Mouse (Mus musculus): ENCODE data around the gene Gzmm. TPM values are rescaled to one million over a fixed set of nuclear protein-coding genes. Genes with fewer than 3 reads are reported as not detected.

The Gzmm gene
- total RNA-seq, 1 experiment: 2.5 TPM

DNA sequence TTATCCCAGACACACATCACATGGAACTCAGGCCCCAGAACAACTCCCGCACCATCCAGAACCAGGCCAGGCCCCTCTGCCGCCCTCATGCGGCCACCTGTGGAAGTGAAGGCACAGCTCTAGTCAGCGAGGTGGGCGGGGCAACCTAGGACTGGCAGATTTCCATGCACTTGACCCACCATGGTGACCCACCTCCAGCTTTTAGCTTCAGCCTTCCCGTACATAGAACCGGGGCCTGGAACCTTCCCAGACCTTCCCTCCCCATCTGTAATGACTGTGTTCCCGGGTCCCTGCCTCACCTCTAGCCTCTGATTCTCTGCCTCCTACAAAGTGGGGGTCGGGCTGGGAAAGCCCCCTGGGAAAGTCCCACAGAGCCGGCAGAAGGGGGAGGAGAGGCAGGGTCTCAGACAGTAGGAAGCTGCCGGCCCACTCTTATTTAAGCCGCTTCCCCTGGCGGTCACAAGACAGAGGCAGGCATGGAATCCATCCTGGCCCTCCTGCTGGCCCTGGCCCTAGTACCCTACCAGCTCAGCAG lies 24.6 kb upstream of the Gzmm start, which contains the start of gene Madcam1:
TSS of gene Madcam1 (plus strand) at position 429 of the 535 bp plus-strand sequence.
- Histone ChIP-seq H3K9ac (ENCODE audit: insufficient read depth, low read depth, low read length, poor library complexity, severe bottlenecking) (peak within 1 kb of the TSS; percentile 13; the same call in 1 of the 2 replicates), H3K36me3 (ENCODE audit: control insufficient read depth, insufficient read depth, low read length, poor library complexity, severe bottlenecking) (no peaks in the 10 kb centered on the region), H3K4me1 (ENCODE audit: control insufficient read depth in 2 of 2, insufficient read depth in 2 of 2, low read length in 2 of 2, poor library complexity in 1 of 2) (peaks cover 4 to 25% of the 10 kb centered on the region in 2 experiments; a peak in 3 of 4 replicates), H3K4me3 (ENCODE audit: insufficient read depth in 1 of 2, low read depth in 1 of 2, low read length in 2 of 2, poor library complexity in 1 of 2, severe bottlenecking in 1 of 2) (peak within 1 kb of the TSS; percentile 43 to 54), H3K9me3 (ENCODE audit: control insufficient read depth, insufficient read depth, low read depth, low read length) (no peaks in the 10 kb centered on the region), H3K27ac (ENCODE audit: insufficient read depth, low read depth, low read length, poor library complexity, severe bottlenecking) (peak within 1 kb of the TSS; percentile 10; the same call in 1 of the 2 replicates)
- in situ Hi-C loops (cut with MboI; ENCODE audit: low sequenced_read_pairs in 2 of 2, unreplicated experiment in 2 of 2): no loop called here
- TF ChIP-seq MAFK (IDR thresholded peaks at IDR 0.05; ENCODE audit: insufficient read depth, low read depth, low read length): no peak
- peak; percentile 33; the same call in 1 of the 2 replicates for TF ChIP-seq HCFC1 (IDR thresholded peaks at IDR 0.05; ENCODE audit: borderline replicate concordance, insufficient read depth, low read length)
- TF ChIP-seq ZC3H11A (IDR thresholded peaks at IDR 0.05; ENCODE audit: borderline replicate concordance, low read depth, low read length): 0 out of 2 replicates have a peak, but pooled peaks have one; percentile 29
- TF ChIP-seq ZNF384 (IDR thresholded peaks at IDR 0.05; ENCODE audit: low read depth, low read length): no peak
- no peak for TF ChIP-seq CHD2 (IDR thresholded peaks at IDR 0.05; ENCODE audit: low read depth, low read length)
- DNase-seq (ENCODE audit: low read depth, low spot score): peak; percentile 87

DNA sequence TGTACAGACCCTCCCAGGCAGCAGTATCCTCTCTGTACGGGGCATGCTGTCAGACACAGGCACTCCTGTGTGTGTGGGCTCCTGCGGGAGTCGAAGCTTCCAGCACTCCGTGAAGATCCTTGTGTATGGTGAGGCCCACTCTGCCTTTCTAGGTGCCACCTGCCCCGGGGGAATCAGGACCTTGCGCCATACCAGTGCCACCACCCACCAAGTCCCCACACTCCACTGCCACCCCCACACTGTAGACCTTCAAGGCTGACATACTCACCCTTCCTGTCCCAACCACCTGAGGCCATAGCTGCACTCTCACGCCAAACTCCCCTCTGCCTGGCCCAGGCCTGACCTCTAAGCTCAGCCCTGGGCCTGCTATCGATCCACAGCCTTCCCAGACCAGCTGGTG lies 23.8 kb upstream of the Gzmm start:
- H3K9me3 ChIP-seq (ENCODE audit: control insufficient read depth, insufficient read depth, low read depth, low read length): no peaks in the 10 kb centered on the region
- DNase-seq (ENCODE audit: low read depth, low spot score): no peak
- H3K4me1 ChIP-seq (ENCODE audit: control insufficient read depth in 2 of 2, insufficient read depth in 2 of 2, low read length in 2 of 2, poor library complexity in 1 of 2): peaks cover 4 to 25% of the 10 kb centered on the region in 2 experiments; a peak in 3 of 4 replicates
- H3K4me3 ChIP-seq (ENCODE audit: insufficient read depth in 1 of 2, low read depth in 1 of 2, low read length in 2 of 2, poor library complexity in 1 of 2, severe bottlenecking in 1 of 2): peak overlapping the region in 1 of 2 experiments; percentile 43; a peak in 1 of 4 replicates
- TF ChIP-seq MAFK (IDR thresholded peaks at IDR 0.05; ENCODE audit: insufficient read depth, low read depth, low read length) (no peak), ZC3H11A (IDR thresholded peaks at IDR 0.05; ENCODE audit: borderline replicate concordance, low read depth, low read length) (no peak), HCFC1 (IDR thresholded peaks at IDR 0.05; ENCODE audit: borderline replicate concordance, insufficient read depth, low read length) (no peak), CHD2 (IDR thresholded peaks at IDR 0.05; ENCODE audit: low read depth, low read length) (no peak), ZNF384 (IDR thresholded peaks at IDR 0.05; ENCODE audit: low read depth, low read length) (no peak)
- no peak overlapping the region for H3K27ac ChIP-seq (ENCODE audit: insufficient read depth, low read depth, low read length, poor library complexity, severe bottlenecking)
- in situ Hi-C loops (cut with MboI; ENCODE audit: low sequenced_read_pairs in 2 of 2, unreplicated experiment in 2 of 2): no loop called here
- no peaks in the 10 kb centered on the region for H3K36me3 ChIP-seq (ENCODE audit: control insufficient read depth, insufficient read depth, low read length, poor library complexity, severe bottlenecking)
- no peak overlapping the region for H3K9ac ChIP-seq (ENCODE audit: insufficient read depth, low read depth, low read length, poor library complexity, severe bottlenecking)

DNA sequence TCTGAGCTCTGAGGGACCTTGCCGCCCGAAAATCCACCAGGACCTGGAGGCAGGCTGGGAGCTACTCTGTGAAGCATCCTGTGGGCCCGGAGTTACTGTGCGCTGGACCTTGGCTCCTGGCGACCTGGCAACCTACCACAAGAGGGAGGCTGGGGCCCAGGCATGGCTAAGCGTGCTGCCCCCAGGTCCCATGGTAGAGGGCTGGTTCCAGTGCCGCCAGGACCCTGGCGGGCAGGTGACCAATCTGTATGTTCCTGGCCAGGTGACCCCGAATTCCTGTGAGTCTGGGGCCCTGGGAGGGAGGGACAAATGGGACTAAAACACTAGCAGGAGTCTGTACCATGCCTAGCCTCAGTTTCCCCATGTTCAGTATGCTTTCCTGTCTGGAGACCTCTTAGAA lies 22.3 kb upstream of the Gzmm start:
- Histone ChIP-seq H3K4me1 (ENCODE audit: control insufficient read depth in 2 of 2, insufficient read depth in 2 of 2, low read length in 2 of 2, poor library complexity in 1 of 2) (peaks cover 3 to 18% of the 10 kb centered on the region in 2 experiments; a peak in 3 of 4 replicates), H3K4me3 (ENCODE audit: insufficient read depth in 1 of 2, low read depth in 1 of 2, low read length in 2 of 2, poor library complexity in 1 of 2, severe bottlenecking in 1 of 2) (no peak overlapping the region), H3K27ac (ENCODE audit: insufficient read depth, low read depth, low read length, poor library complexity, severe bottlenecking) (no peak overlapping the region), H3K9me3 (ENCODE audit: control insufficient read depth, insufficient read depth, low read depth, low read length) (no peaks in the 10 kb centered on the region), H3K9ac (ENCODE audit: insufficient read depth, low read depth, low read length, poor library complexity, severe bottlenecking) (no peak overlapping the region), H3K36me3 (ENCODE audit: control insufficient read depth, insufficient read depth, low read length, poor library complexity, severe bottlenecking) (no peaks in the 10 kb centered on the region)
- in situ Hi-C loops (cut with MboI; ENCODE audit: low sequenced_read_pairs in 2 of 2, unreplicated experiment in 2 of 2): no loop called here
- DNase-seq (ENCODE audit: low read depth, low spot score): no peak
- TF ChIP-seq MAFK (IDR thresholded peaks at IDR 0.05; ENCODE audit: insufficient read depth, low read depth, low read length) (no peak), HCFC1 (IDR thresholded peaks at IDR 0.05; ENCODE audit: borderline replicate concordance, insufficient read depth, low read length) (no peak), ZNF384 (IDR thresholded peaks at IDR 0.05; ENCODE audit: low read depth, low read length) (no peak), ZC3H11A (IDR thresholded peaks at IDR 0.05; ENCODE audit: borderline replicate concordance, low read depth, low read length) (no peak), CHD2 (IDR thresholded peaks at IDR 0.05; ENCODE audit: low read depth, low read length) (no peak)

DNA sequence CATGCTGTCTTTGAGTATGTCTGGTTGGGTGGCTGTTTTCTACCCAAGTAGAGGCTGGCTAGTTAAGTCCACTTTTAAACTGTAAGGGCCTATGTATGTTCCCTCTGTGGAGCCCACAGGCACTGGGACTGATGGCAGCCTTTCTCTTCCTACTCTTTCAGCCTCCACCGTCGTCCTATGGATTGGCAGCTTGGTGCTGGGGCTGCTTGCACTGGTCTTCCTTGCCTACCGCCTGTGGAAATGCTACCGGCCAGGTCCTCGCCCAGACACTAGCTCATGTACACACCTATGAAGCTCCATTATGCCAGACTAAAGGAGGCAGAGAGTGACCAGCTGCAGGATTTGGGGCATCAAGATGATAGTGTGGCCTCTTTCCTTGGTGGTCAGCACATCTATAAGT lies 20.7 kb upstream of the Gzmm start:
- no peak overlapping the region for H3K27ac ChIP-seq (ENCODE audit: insufficient read depth, low read depth, low read length, poor library complexity, severe bottlenecking)
- no peak for DNase-seq (ENCODE audit: low read depth, low spot score)
- H3K4me3 ChIP-seq (ENCODE audit: insufficient read depth in 1 of 2, low read depth in 1 of 2, low read length in 2 of 2, poor library complexity in 1 of 2, severe bottlenecking in 1 of 2): no peak overlapping the region
- TF ChIP-seq ZNF384 (IDR thresholded peaks at IDR 0.05; ENCODE audit: low read depth, low read length): no peak
- no peak for TF ChIP-seq ZC3H11A (IDR thresholded peaks at IDR 0.05; ENCODE audit: borderline replicate concordance, low read depth, low read length)
- TF ChIP-seq MAFK (IDR thresholded peaks at IDR 0.05; ENCODE audit: insufficient read depth, low read depth, low read length): no peak
- TF ChIP-seq HCFC1 (IDR thresholded peaks at IDR 0.05; ENCODE audit: borderline replicate concordance, insufficient read depth, low read length): no peak
- no peak for TF ChIP-seq CHD2 (IDR thresholded peaks at IDR 0.05; ENCODE audit: low read depth, low read length)
- in situ Hi-C loops (cut with MboI; ENCODE audit: low sequenced_read_pairs in 2 of 2, unreplicated experiment in 2 of 2): no loop called here
- H3K4me1 ChIP-seq (ENCODE audit: control insufficient read depth in 2 of 2, insufficient read depth in 2 of 2, low read length in 2 of 2, poor library complexity in 1 of 2): peaks cover 2 to 24% of the 10 kb centered on the region in 2 experiments; a peak in 3 of 4 replicates
- H3K9me3 ChIP-seq (ENCODE audit: control insufficient read depth, insufficient read depth, low read depth, low read length): no peaks in the 10 kb centered on the region
- no peak overlapping the region for H3K9ac ChIP-seq (ENCODE audit: insufficient read depth, low read depth, low read length, poor library complexity, severe bottlenecking)
- no peaks in the 10 kb centered on the region for H3K36me3 ChIP-seq (ENCODE audit: control insufficient read depth, insufficient read depth, low read length, poor library complexity, severe bottlenecking)
